Mouse (Mus musculus) right cerebral cortex, postnatal 25 days (tissue): ENCODE results near the gene Olfr1507.

ENCODE experiments used
- DNase-seq: peaks from one replicate; pipeline ENCODE4 v3.0.0; 2022

Olfr1507 gene

DNA sequence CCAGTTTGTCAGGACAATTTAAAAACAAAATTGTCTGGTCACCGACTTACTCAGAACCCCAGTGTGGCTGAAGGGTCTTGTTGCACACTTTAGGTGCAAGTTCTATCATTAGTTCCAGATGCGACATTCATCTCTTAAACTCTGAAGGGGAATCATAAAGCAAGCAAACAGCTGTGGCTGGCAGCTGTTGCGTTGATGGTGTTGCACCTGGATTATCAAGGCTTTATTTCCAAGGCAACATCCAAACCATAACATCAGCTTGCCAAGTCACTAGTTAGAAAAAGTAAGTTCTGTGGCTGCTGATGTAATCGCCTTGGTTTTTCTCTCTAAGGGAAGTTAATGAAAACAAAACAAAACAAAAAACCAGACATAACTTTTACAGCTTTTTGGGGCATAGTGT, at the start of gene Olfr1507:
Gene Olfr1507 (minus strand): TSS at position 234 of the 400 bp plus-strand sequence.
- no peak for DNase-seq

DNA sequence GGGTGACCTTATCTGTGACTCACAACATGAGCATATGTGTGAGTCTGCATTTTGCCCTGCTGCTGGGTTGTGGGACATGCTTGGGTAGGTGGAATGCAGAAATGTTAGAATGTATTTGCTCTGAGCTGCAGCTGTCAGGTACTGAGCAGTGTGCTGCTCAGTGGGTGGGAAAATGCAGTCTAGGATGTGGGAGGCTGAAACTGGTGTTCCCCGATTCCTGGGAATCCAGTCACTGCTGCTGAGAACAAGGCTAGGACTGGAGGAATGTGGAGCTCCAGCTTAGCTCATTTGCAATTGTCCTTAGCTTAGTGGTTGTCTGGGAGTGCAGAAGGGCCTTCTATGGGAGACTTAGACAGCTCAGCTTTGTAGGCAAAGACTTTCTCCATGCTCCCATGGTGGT, 37.8 kb upstream of the Olfr1507 start:
- DNase-seq: no peak

DNA sequence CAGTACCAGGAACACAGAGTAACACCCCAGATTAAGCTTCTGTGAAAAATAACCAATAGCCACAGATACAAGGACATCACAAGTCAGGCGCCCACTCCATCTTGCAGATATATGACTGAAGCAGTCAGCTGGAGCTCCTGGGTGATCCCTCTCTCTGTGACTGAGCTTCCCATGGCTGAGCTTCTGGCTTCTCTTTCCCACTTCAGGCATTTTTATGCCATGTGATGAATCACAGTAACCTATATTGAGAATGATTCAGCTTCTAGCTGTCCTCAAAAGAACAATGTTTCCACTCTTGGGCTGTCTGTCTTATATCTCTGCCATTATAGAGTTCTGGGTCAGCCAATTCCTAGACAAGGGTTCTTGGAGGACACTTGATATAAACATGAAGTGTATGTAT, 29.4 kb upstream of the Olfr1507 start:
- DNase-seq: no peak

DNA sequence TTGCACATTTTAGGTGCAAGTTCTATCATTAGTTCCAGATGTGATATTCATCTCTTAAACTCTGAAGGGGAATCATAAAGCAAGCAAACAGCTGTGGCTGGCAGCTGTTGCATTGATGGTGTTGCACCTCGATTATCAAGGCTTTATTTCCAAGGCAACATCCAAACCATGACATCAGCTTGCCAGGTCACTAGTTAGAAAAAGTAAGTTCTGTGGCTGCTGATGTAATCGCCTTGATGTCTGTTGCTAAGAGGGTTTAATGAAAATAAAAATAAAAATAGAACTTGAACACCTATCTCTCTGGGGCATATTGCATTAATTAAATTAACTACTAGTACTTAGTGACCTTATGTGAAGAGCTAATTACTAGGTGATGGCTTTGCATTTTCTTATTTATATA, 28.2 kb downstream of the Olfr1507 start, which contains the start of gene Olfr1508:
Gene Olfr1508 (minus strand): TSS at position 101 of the 400 bp plus-strand sequence.
- no peak for DNase-seq

DNA sequence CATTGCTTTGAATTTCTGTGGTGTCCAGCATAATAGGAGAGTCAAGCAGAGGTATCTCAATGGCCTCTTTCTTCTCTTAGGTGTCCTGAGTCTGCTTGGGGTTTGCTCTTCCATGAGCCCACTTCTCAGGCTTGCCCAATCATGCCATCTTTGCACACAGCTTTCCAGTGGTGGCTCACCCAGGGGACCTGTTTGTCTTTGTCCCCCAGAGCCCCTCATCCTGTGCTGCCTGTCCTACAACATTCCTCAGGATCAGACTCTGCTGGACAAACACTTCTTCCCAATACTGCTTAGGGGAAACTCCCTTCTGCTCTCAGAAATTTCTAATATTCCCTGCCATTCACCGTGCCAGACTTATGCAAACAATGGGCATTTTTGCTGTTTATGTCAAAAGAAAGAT, 29.8 kb downstream of the Olfr1507 start:
- DNase-seq: no peak

DNA sequence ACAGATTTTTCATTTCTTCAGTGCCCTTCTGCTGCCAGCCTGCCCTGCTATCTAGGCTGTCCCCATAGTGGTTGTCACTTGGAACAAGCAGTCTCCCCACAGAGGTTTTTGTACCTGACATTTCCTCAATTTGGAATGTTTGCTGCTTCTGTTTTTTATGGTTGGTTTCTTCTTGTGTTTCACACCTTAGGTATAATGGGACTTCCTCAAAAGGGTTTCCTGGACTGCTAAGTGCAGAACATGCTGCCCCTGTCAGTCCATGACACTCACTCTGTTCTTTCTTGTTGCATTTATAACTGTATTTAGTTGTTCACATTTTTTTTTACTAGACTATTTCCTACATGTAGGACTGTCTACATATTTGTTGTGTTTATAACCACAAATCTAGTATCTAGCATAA, 33.6 kb downstream of the Olfr1507 start:
- no peak for DNase-seq

DNA sequence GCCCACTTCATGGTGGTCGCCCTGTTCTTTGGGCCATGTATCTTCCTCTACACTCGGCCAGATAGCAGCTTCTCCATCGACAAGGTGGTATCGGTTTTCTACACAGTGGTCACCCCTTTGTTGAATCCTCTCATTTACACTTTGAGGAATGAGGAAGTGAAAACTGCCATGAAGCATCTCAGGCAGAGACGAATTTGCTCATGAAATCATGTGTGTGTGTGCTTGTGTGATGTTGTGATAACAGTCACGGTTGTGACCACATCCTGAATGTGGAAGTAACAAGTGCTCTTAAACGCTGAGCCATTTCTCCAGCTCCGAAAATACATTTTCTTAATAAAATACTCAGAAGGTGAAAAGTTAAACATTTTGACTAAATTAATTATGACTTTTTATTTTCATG, 44.4 kb downstream of the Olfr1507 start:
- no peak for DNase-seq

DNA sequence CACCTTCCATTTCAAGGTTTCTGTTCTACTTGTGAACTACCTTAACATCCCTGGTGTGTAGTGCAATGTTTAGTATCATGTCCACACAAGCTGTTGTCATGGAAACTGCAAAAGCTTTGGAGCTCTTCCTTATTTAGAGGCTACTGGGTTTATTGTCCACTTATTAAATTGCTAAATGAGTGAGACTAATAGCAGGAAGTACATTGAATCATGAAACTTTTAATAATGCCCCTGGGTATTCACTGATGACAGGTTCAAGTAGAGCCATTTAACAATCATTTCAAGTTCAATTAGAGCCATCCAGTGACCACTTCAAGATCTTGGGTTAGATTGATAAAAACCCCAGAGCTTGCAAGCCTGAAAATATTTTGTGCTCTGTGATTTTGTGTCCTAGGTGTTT, 52.9 kb downstream of the Olfr1507 start, which contains the start of gene Olfr1509:
Gene Olfr1509 (plus strand): TSS at position 301 of the 400 bp plus-strand sequence.
- DNase-seq: no peak
